Mouse (Mus musculus): ENCODE data around the gene Prc1.

DNA sequence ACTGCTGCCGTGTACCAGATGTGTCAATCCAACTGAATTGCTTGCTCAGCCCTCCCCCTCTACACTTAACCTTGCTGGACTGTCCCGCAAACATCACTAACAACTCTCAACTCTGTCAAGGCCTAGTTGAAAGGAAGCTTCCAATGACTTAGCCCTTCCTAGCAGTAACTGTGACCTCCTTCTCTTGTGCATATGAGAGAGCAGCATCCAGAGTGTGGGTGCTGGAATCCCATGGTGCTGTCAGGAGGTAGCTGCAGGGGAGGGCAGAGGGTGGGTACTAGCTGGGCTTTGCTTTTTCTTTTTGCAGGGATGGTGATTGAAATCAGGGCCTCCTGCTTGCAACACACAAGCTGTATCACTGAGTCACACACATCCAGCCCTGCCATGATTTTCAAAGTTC is 20.8 kb upstream of the Prc1 start:
- no peak for TF ChIP-seq CTCF (IDR thresholded peaks at IDR 0.05; ENCODE audit: control insufficient read depth, insufficient read depth, insufficient replicate concordance, low read depth, low read length)
- TF ChIP-seq POLR2A (IDR thresholded peaks at IDR 0.05; ENCODE audit: control insufficient read depth, low read depth, low read length), result no peak

Data from testis, adult 2 months (tissue).